ENCODE assay signal across 8 mouse cellular contexts in genomic region chrX:96133260-96133659, GRCm38 (mm10). TPM values are rescaled to one million over a fixed set of nuclear protein-coding genes. Genes with fewer than 3 reads are reported as not detected.
A peak's percentile ranks its signal among the peaks of the same experiment; 100 is the strongest.
DNase-seq lines count a peak whose midpoint lies in the region; ATAC-seq and TF ChIP-seq lines count a peak whose summit lies in the region.

No protein-coding gene starts in this region.

- peak; percentile 56 for DNase-seq in CD4-positive, CD25-positive, alpha-beta regulatory T cell, adult 2 months (ENCODE audit: low read depth, low spot score)
- DNase-seq in right cerebral cortex, postnatal 10 days (ENCODE audit: low spot score in 2 of 2), result peak; percentile 27 to 33
- DNase-seq in right cerebral cortex, postnatal 36 days (ENCODE audit: low spot score in 2 of 2), result no peak
- DNase-seq in heart, adult 2 months, result peak; percentile 51 to 76
- DNase-seq in liver, embryonic 13.5 days, result no peak
- DNase-seq in thymus, adult 18-20 months, result peak; percentile 17 to 41

- intact Hi-C loops in heart, adult 2 months (cut with DNase I), result loop anchor here (1.0 kb wide), 1 partner anchor 112 kb away; no protein-coding TSS in a partner anchor

- H3K9ac ChIP-seq in heart, adult 2 months (ENCODE audit: low read depth, low read length), result no peak overlapping the region
- no peak overlapping the region for H3K9ac ChIP-seq in liver, embryonic 13.5 days
- no peak overlapping the region for H3K9ac ChIP-seq in hindbrain, embryonic 16.5 days (ENCODE audit: low read depth, low read length)

- no peak for ATAC-seq in CD4-positive, CD25-positive, alpha-beta regulatory T cell, adult 4 months
- no peak for ATAC-seq in liver, embryonic 13.5 days (ENCODE audit: low read depth)
- ATAC-seq in hindbrain, embryonic 16.5 days, result no peak

- no peak overlapping the region for H3K4me2 ChIP-seq in liver, embryonic 13.5 days
- no peak overlapping the region for H3K4me2 ChIP-seq in hindbrain, embryonic 16.5 days (ENCODE audit: low read length)

- peak; percentile 73; the same call in 1 of the 2 replicates for TF ChIP-seq EP300 in heart, adult 2 months (IDR thresholded peaks at IDR 0.05; ENCODE audit: insufficient read depth, low read depth, low read length)

- no peak for TF ChIP-seq POLR2A in heart, adult 2 months (IDR thresholded peaks at IDR 0.05; ENCODE audit: insufficient read depth, low read depth, low read length)

- peak; percentile 72 for TF ChIP-seq CTCF in heart, adult 2 months (IDR thresholded peaks at IDR 0.05)

- peaks cover 28% of the 10 kb centered on the region for H3K4me1 ChIP-seq in heart, adult 2 months (ENCODE audit: control insufficient read depth, insufficient read depth, low read length)
- peaks cover 71% of the 10 kb centered on the region for H3K4me1 ChIP-seq in liver, embryonic 13.5 days (replicated peaks)
- H3K4me1 ChIP-seq in hindbrain, embryonic 16.5 days (ENCODE audit: control insufficient read depth, insufficient read depth, low read depth, low read length), result no peaks in the 10 kb centered on the region

- no peak overlapping the region for H3K4me3 ChIP-seq in heart, adult 2 months
- no peak overlapping the region for H3K4me3 ChIP-seq in liver, embryonic 13.5 days (replicated peaks)
- H3K4me3 ChIP-seq in hindbrain, embryonic 16.5 days (ENCODE audit: low read length), result no peak overlapping the region

- no peaks in the 10 kb centered on the region for H3K79me2 ChIP-seq in heart, adult 2 months (replicated peaks; ENCODE audit: control insufficient read depth, insufficient read depth, low read length)

- 14% methylated on average over 2 of the region's 2 CpGs for WGBS in heart, adult 2 months
- WGBS in liver, embryonic 13.5 days (ENCODE audit: insufficient replicate concordance), result 23% methylated on average over 2 of the region's 2 CpGs
- 38% methylated on average over 2 of the region's 2 CpGs for WGBS in hindbrain, embryonic 16.5 days

- no peaks in the 10 kb centered on the region for H3K9me3 ChIP-seq in liver, embryonic 13.5 days (replicated peaks)
- no peaks in the 10 kb centered on the region for H3K9me3 ChIP-seq in hindbrain, embryonic 16.5 days (ENCODE audit: control insufficient read depth, low read length)

- no peaks in the 10 kb centered on the region for H3K27me3 ChIP-seq in heart, adult 2 months (ENCODE audit: control insufficient read depth, insufficient read depth, low read length)
- H3K27me3 ChIP-seq in liver, embryonic 13.5 days, result no peaks in the 10 kb centered on the region
- no peaks in the 10 kb centered on the region for H3K27me3 ChIP-seq in hindbrain, embryonic 16.5 days (replicated peaks; ENCODE audit: control insufficient read depth, insufficient read depth, low read length)

- peaks cover 44% of the 10 kb centered on the region for H3K36me3 ChIP-seq in heart, adult 2 months (ENCODE audit: control insufficient read depth, insufficient read depth, low read length)
- H3K36me3 ChIP-seq in liver, embryonic 13.5 days, result no peaks in the 10 kb centered on the region
- H3K36me3 ChIP-seq in hindbrain, embryonic 16.5 days (ENCODE audit: control insufficient read depth, insufficient read depth, low read length), result no peaks in the 10 kb centered on the region

- peak overlapping the region; percentile 72 for H3K27ac ChIP-seq in heart, adult 2 months
- peak overlapping the region; percentile 66 for H3K27ac ChIP-seq in liver, embryonic 13.5 days
- H3K27ac ChIP-seq in hindbrain, embryonic 16.5 days (ENCODE audit: low read depth, low read length), result no peak overlapping the region

RNA-seq across cellular contexts. Expression of gene Msn, which starts 37.4 kb away (rescaled TPM):
- 1,000 to 10,000 TPM in 1 of 2 experiments, 100 to 1,000 TPM in 1; 771 to 1,065 TPM for polyA plus RNA-seq in CD4-positive, CD25-positive, alpha-beta regulatory T cell, adult 4 months (2017; shearing (Covaris generic))
- total RNA-seq in heart, adult 2 months (2021), result 100 to 1,000 TPM; 108 to 112 TPM
- polyA plus RNA-seq in heart, adult 2 months (2012; rRNA removed), result 91.3 and 145 TPM in 2 replicates
- 47.6 and 65.8 TPM in 2 replicates for polyA plus RNA-seq in liver, embryonic 13.5 days (2015; fragmentation: Nextera tagmentation; extraction: Ambion mirVana)
- polyA plus RNA-seq in hindbrain, embryonic 16.5 days (2015; fragmentation: Nextera tagmentation; extraction: Ambion mirVana), result 35.5 and 50.2 TPM in 2 replicates

Comparison
In these comparisons a context has a peak if more than half of its experiments do, and no peak if none do; other contexts are left out.
1. DNase-seq: peak in CD4-positive, CD25-positive, alpha-beta regulatory T cell, adult 2 months (single experiment), right cerebral cortex, postnatal 10 days (2 of 2), heart, adult 2 months (2 of 2) and thymus, adult 18-20 months (2 of 2); none in right cerebral cortex, postnatal 36 days (0 of 2) and liver, embryonic 13.5 days (single experiment).